Mouse (Mus musculus): ENCODE results near the gene Pltp. TPM values are rescaled to one million over a fixed set of nuclear protein-coding genes. Genes with fewer than 3 reads are reported as not detected.
A peak's percentile ranks its signal among the peaks of the same experiment; 100 is the strongest.

Gene Pltp
- polyA plus RNA-seq, 1 experiment from 2014 or later = 193 TPM

DNA sequence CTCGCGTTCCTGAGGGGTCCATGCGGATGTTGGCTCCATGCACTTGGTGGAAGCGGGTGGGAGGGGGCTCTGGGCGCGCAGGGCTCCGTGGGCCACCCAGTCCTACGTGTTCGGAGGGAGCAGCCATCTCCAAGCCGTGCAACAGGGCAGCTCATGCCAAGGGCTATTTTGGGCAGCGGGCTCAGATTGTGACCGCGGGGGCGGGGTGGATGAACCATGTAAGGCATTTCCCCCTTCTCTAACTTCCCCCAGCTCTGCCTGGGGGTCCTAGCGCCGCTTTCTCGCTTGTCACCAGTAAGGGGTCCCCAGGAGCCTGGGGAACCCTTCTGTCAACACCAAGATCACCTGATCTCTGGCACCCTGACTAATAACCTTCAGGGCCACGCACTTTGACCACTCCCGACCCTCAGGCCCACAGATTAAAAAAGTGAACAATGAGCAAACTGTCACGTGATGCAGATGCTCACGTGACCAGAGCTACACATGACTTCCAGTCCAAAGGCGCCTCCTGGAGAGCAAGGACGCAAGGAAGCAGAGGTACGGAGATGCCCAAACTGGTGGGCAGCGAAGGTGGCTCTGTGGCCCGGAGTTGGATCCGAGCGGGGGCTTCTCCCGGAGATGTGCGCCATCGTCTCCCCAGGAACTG, 24.1 kb downstream of the Pltp start, which contains the start of gene Neurl2:
TSS of gene Neurl2 (minus strand) at position 143 of the 646 bp plus-strand sequence.
- WGBS = under 1% methylated on average over 31 of the region's 31 CpGs
- H3K27me3 ChIP-seq (ENCODE audit: control insufficient read depth, insufficient read depth, low read depth, low read length) = no peaks in the 10 kb centered on the region
- peak within 1 kb of the TSS; percentile 85 for H3K9ac ChIP-seq (ENCODE audit: low read length)
- H3K27ac ChIP-seq (ENCODE audit: low read length) = peak within 1 kb of the TSS; percentile 92
- H3K4me2 ChIP-seq (ENCODE audit: low read depth, low read length) = peak within 1 kb of the TSS; percentile 100
- H3K4me3 ChIP-seq (ENCODE audit: low read length) = peak within 1 kb of the TSS; percentile 81
- H3K4me1 ChIP-seq (replicated peaks; ENCODE audit: control insufficient read depth, insufficient read depth, low read length) = peaks cover 18% of the 10 kb centered on the region
- peaks cover 8% of the 10 kb centered on the region for H3K36me3 ChIP-seq (ENCODE audit: control insufficient read depth, insufficient read depth, low read length)
- H3K9me3 ChIP-seq (ENCODE audit: control insufficient read depth, low read length) = no peaks in the 10 kb centered on the region
- ATAC-seq (ENCODE audit: low read depth) = peak; percentile 79

DNA sequence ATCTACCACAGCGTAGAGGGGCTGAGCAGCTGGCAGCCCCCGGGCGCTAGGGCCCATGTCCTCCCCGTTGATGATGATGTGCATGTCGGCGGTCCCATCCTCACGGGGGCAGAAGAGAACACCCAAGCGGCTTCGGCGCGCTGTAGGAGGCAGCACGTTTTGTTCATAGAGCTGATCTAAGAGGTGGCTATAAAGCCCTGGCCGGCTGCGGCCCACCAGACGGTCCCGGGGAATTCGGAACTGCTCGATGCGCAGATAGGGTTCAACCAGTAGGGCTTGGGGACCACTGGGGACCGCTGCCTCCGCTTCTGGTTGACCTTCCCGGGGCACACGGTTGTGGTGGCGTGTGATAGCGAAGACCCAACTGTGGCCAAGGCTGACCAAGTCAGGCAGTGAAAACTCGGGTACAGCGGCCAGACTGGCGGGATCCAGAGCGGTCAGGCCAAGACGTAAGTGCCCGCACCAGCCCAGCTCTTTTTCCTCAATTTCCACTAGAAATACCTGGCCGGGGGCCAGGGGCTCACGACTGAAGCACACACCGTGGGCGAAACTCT, 24.7 kb downstream of the Pltp start, which contains the start of gene Ctsa:
TSS of gene Ctsa (plus strand) at position 126 of the 554 bp plus-strand sequence.
- Histone ChIP-seq H3K4me3 (ENCODE audit: low read length) (peak within 1 kb of the TSS; percentile 81), H3K4me2 (ENCODE audit: low read depth, low read length) (peak within 1 kb of the TSS; percentile 100)

DNA sequence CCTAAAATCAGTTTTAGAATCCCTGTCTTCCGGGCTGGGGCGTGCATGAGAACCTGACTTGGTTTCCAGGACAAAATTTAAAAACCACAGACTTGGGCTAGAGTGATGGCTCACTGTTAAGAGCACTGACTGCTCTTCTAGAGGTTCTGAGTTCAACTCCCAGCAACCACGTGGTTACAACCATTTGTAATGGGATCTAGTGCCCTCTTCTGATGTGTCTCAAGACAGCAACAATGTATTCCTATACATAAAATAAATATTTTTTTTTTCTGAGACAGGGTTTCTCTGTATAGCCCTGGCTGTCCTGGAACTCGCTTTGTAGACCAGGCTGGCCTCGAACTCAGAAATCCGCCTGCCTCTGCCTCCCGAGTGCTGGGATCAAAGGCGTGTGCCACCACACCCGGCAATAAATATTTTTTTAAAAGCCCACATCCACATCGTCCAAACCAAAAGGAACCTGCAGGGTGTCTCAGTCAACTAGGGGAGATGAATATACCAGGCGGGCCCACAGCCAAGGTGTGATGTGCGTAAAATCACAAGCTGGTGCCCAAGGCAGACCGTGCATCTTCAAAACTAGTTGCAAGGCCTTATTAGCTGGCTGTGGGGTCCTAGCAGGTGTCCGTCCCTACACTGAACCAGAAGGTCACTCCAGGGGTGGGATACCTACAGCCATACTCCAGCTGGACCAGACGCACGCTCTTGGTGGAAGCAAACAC, 25.3 kb downstream of the Pltp start:
- H3K36me3 ChIP-seq (ENCODE audit: control insufficient read depth, insufficient read depth, low read length) = peaks cover 6% of the 10 kb centered on the region
- WGBS = 55% methylated on average over 16 of the region's 16 CpGs

More for the DNA sequence above, 24.7 kb downstream of the Pltp start, which contains the start of gene Ctsa:
- peak within 1 kb of the TSS; percentile 85 for H3K9ac ChIP-seq (ENCODE audit: low read length)
- peaks cover 18% of the 10 kb centered on the region for H3K4me1 ChIP-seq (replicated peaks; ENCODE audit: control insufficient read depth, insufficient read depth, low read length)
- no peaks in the 10 kb centered on the region for H3K9me3 ChIP-seq (ENCODE audit: control insufficient read depth, low read length)
- ATAC-seq (ENCODE audit: low read depth) = peak; percentile 81
- peak within 1 kb of the TSS; percentile 92 for H3K27ac ChIP-seq (ENCODE audit: low read length)
- peaks cover 3% of the 10 kb centered on the region; the same call in 1 of the 2 replicates for H3K36me3 ChIP-seq (ENCODE audit: control insufficient read depth, insufficient read depth, low read length)
- WGBS = under 1% methylated on average over 35 of the region's 35 CpGs
- H3K27me3 ChIP-seq (ENCODE audit: control insufficient read depth, insufficient read depth, low read depth, low read length) = no peaks in the 10 kb centered on the region

DNA sequence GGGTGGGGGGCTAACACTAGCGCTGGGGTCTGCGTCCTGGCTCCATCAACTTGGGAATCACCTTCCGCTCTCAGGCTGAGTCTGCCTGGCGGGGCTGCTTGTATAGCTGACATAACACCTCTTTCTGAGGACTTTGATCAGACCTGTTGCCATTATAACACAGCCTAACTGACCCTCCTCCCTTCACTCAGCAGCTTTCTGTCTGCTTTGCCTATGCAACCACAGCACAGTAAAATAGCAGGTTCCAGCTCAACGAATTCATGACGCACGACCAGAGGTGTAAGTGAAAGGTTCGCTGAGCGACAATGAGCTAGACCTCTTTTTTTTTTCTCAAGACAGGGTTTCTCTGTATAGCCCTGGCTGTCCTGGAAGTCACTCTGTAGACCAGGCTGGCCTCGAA, 26.5 kb downstream of the Pltp start:
- H3K4me2 ChIP-seq (ENCODE audit: low read depth, low read length) = no peak overlapping the region
- no peak overlapping the region for H3K27ac ChIP-seq (ENCODE audit: low read length)
- peaks cover 18% of the 10 kb centered on the region for H3K4me1 ChIP-seq (replicated peaks; ENCODE audit: control insufficient read depth, insufficient read depth, low read length)
- no peak overlapping the region for H3K4me3 ChIP-seq (ENCODE audit: low read length)
- H3K36me3 ChIP-seq (ENCODE audit: control insufficient read depth, insufficient read depth, low read length) = peaks cover 3% of the 10 kb centered on the region
- no peak overlapping the region for H3K9ac ChIP-seq (ENCODE audit: low read length)
- ATAC-seq (ENCODE audit: low read depth) = no peak
- H3K27me3 ChIP-seq (ENCODE audit: control insufficient read depth, insufficient read depth, low read depth, low read length) = no peaks in the 10 kb centered on the region
- no peaks in the 10 kb centered on the region for H3K9me3 ChIP-seq (ENCODE audit: control insufficient read depth, low read length)
- WGBS = 81% methylated on average over 10 of the region's 10 CpGs

More for the DNA sequence above, 25.3 kb downstream of the Pltp start:
- H3K9me3 ChIP-seq (ENCODE audit: control insufficient read depth, low read length) = no peaks in the 10 kb centered on the region
- H3K4me1 ChIP-seq (replicated peaks; ENCODE audit: control insufficient read depth, insufficient read depth, low read length) = peaks cover 18% of the 10 kb centered on the region
- no peak for ATAC-seq (ENCODE audit: low read depth)
- no peaks in the 10 kb centered on the region for H3K27me3 ChIP-seq (ENCODE audit: control insufficient read depth, insufficient read depth, low read depth, low read length)
- H3K27ac ChIP-seq (ENCODE audit: low read length) = peak overlapping the region; percentile 92
- peak overlapping the region; percentile 100 for H3K4me2 ChIP-seq (ENCODE audit: low read depth, low read length)
- H3K4me3 ChIP-seq (ENCODE audit: low read length) = peak overlapping the region; percentile 81
- H3K9ac ChIP-seq (ENCODE audit: low read length) = peak overlapping the region; percentile 85

DNA sequence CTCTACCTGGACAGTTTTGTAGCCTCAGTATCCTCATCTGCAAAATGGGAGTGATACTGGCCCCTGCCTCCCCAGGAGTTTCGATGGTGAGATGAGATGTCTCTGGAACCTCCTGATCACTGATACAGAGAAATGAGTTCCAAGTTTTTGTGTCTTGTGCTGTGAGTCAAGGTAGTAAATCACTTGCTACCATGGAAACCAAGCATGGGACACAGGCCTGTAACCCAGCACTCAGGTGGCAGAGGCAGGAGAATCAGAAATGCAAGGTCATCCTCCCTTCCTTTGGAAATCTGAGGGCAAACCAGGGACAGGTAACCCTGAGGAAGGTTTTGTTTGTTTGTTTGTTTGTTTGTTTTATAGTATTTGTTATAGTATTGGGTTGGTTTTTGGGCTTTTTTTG, 28.4 kb downstream of the Pltp start:
- no peak overlapping the region for H3K9ac ChIP-seq (ENCODE audit: low read length)
- ATAC-seq (ENCODE audit: low read depth) = no peak
- H3K4me2 ChIP-seq (ENCODE audit: low read depth, low read length) = no peak overlapping the region
- H3K36me3 ChIP-seq (ENCODE audit: control insufficient read depth, insufficient read depth, low read length) = peaks cover 16% of the 10 kb centered on the region
- peaks cover 6% of the 10 kb centered on the region for H3K4me1 ChIP-seq (replicated peaks; ENCODE audit: control insufficient read depth, insufficient read depth, low read length)
- 94% methylated on average over 1 of the region's 1 CpGs for WGBS
- no peaks in the 10 kb centered on the region for H3K27me3 ChIP-seq (ENCODE audit: control insufficient read depth, insufficient read depth, low read depth, low read length)
- H3K27ac ChIP-seq (ENCODE audit: low read length) = no peak overlapping the region
- no peaks in the 10 kb centered on the region for H3K9me3 ChIP-seq (ENCODE audit: control insufficient read depth, low read length)
- no peak overlapping the region for H3K4me3 ChIP-seq (ENCODE audit: low read length)

DNA sequence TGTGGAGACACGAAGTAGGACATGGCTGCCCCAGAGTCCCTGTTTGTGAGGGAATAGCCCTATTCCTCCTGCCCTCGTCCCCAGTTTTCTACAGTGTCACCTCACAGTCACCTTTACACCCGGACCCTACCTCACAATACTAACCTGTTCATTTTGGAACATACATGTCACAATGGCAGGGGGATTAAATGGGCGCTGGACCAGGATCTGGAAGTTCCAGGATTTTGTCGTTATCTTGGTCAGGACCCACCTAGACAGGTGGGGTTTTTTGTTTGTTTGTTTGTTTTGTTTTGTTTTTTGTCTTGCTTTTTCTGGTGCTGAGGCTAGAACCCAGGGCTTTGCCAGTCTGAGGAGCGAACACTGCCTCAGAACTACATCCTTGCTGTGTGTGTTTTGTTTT, 29.1 kb downstream of the Pltp start, which contains the start of gene Spata25:
TSS of gene Spata25 (minus strand) at position 101 of the 400 bp plus-strand sequence.
- H3K27me3 ChIP-seq (ENCODE audit: control insufficient read depth, insufficient read depth, low read depth, low read length) = no peaks in the 10 kb centered on the region
- H3K4me3 ChIP-seq (ENCODE audit: low read length) = no peak within 1 kb of the TSS
- H3K4me1 ChIP-seq (replicated peaks; ENCODE audit: control insufficient read depth, insufficient read depth, low read length) = peaks cover 11% of the 10 kb centered on the region
- H3K9ac ChIP-seq (ENCODE audit: low read length) = no peak within 1 kb of the TSS
- no peak within 1 kb of the TSS for H3K27ac ChIP-seq (ENCODE audit: low read length)
- H3K36me3 ChIP-seq (ENCODE audit: control insufficient read depth, insufficient read depth, low read length) = peaks cover 16% of the 10 kb centered on the region
- no peaks in the 10 kb centered on the region for H3K9me3 ChIP-seq (ENCODE audit: control insufficient read depth, low read length)
- WGBS = 82% methylated on average over 6 of the region's 6 CpGs
- H3K4me2 ChIP-seq (ENCODE audit: low read depth, low read length) = no peak within 1 kb of the TSS
- no peak for ATAC-seq (ENCODE audit: low read depth)

DNA sequence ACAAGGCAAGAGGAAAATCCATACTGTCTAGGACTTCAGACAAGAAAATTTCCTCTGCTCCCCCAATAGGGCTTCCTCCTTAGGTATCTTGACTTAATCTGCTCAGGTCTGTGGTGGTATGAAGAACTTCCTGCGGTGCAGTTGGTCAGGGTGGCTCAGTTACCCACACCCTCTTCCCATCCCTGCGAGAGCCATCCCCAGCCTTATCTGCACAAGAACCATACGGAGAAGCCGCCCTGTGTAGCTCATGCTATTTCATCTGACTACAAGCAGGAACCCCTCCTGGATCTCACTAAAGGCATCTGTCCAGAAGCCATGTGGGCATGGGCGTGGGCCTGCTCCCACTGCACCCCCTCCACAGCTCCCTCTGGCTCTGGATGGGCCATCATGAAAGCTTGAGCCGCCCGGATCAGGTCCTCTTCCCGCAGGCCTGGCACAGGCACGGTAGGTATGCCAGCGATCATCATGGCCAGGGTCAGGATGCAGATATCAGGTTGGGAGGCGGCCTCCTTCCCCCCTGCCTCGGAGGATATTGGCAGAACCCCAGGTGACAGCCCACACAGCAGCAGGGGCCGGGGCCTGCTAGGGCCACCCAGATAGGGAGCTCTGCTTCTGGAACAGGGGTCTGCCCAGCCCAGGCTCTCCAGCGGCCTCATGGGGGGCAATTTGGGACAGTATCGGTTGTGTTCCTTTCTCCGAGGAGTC, 30.2 kb downstream of the Pltp start:
- no peak overlapping the region for H3K4me2 ChIP-seq (ENCODE audit: low read depth, low read length)
- no peaks in the 10 kb centered on the region for H3K27me3 ChIP-seq (ENCODE audit: control insufficient read depth, insufficient read depth, low read depth, low read length)
- H3K4me3 ChIP-seq (ENCODE audit: low read length) = no peak overlapping the region
- H3K27ac ChIP-seq (ENCODE audit: low read length) = no peak overlapping the region
- 84% methylated on average over 16 of the region's 16 CpGs for WGBS
- peaks cover 5% of the 10 kb centered on the region for H3K4me1 ChIP-seq (replicated peaks; ENCODE audit: control insufficient read depth, insufficient read depth, low read length)
- no peak overlapping the region for H3K9ac ChIP-seq (ENCODE audit: low read length)
- no peak for ATAC-seq (ENCODE audit: low read depth)
- peaks cover 16% of the 10 kb centered on the region for H3K36me3 ChIP-seq (ENCODE audit: control insufficient read depth, insufficient read depth, low read length)
- H3K9me3 ChIP-seq (ENCODE audit: control insufficient read depth, low read length) = no peaks in the 10 kb centered on the region

DNA sequence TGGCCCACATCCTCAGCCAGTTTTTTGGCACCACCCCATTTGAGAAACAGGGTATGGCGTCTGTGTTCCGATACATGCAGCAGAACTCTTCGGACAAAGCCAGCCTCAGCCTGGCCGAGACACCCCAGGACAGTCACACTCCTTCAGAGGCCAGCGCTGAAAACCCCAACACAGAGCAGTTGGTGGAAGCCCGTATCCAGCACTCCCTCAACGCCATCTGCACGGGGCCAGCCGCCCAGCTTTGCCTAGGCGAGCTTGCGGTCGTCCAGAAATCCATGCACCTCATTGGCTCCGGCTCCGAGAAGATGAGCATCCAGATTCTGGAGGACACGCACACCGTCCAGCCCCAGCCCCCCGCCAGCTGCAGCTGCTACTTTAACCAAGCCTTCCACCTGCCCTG, 32.0 kb downstream of the Pltp start:
- H3K4me2 ChIP-seq (ENCODE audit: low read depth, low read length) = no peak overlapping the region
- peaks cover 22% of the 10 kb centered on the region for H3K36me3 ChIP-seq (ENCODE audit: control insufficient read depth, insufficient read depth, low read length)
- H3K4me1 ChIP-seq (replicated peaks; ENCODE audit: control insufficient read depth, insufficient read depth, low read length) = peaks cover 5% of the 10 kb centered on the region
- no peak overlapping the region for H3K9ac ChIP-seq (ENCODE audit: low read length)
- ATAC-seq (ENCODE audit: low read depth) = no peak
- H3K9me3 ChIP-seq (ENCODE audit: control insufficient read depth, low read length) = no peaks in the 10 kb centered on the region
- H3K27me3 ChIP-seq (ENCODE audit: control insufficient read depth, insufficient read depth, low read depth, low read length) = no peaks in the 10 kb centered on the region
- H3K27ac ChIP-seq (ENCODE audit: low read length) = no peak overlapping the region
- WGBS = 97% methylated on average over 17 of the region's 17 CpGs
- H3K4me3 ChIP-seq (ENCODE audit: low read length) = no peak overlapping the region
